Mouse (Mus musculus): ENCODE data around the gene Trnp1.

GRCm38 (mm10) chr4:133504300-133504699, 6.0 kb upstream of the Trnp1 start:
- TF ChIP-seq CTCF (IDR thresholded peaks at IDR 0.05; ENCODE audit: low read depth, low read length) (no peak), POLR2A (IDR thresholded peaks at IDR 0.05; ENCODE audit: borderline replicate concordance, low read depth, low read length) (no peak)
